Mouse (Mus musculus): Measurements from ENCODE around the gene Foxf2. TPM values are rescaled to one million over a fixed set of nuclear protein-coding genes. Genes with fewer than 3 reads are reported as not detected.

Gene Foxf2
- 4.8 and 9.1 TPM in 2 replicates for polyA plus RNA-seq (2014; fragmentation: Nextera tagmentation; extraction: Ambion mirVana)

GRCm38 (mm10) chr13:31625333-31626101 lies at the start of gene Foxf2:
Foxf2 (plus strand) TSS chr13:31625816.
- H3K36me3 ChIP-seq (ENCODE audit: control insufficient read depth, insufficient read depth, low read length) = no peaks in the 10 kb centered on the region
- no peaks in the 10 kb centered on the region for H3K9me3 ChIP-seq (ENCODE audit: control insufficient read depth, low read length)
- peak within 1 kb of the TSS; percentile 23; the same call in 1 of the 2 replicates for H3K9ac ChIP-seq (ENCODE audit: low read depth, low read length)
- peak; percentile 43 for ATAC-seq (ENCODE audit: low FRiP score)
- 0% methylated on average over 46 of the region's 74 CpGs for WGBS
- peak within 1 kb of the TSS; percentile 73 for H3K4me2 ChIP-seq (replicated peaks; ENCODE audit: low read depth, low read length)
- H3K4me1 ChIP-seq (replicated peaks; ENCODE audit: control insufficient read depth, insufficient read depth, low read length) = peaks cover 17% of the 10 kb centered on the region
- no peak within 1 kb of the TSS for H3K27ac ChIP-seq (ENCODE audit: low read depth, low read length)
- peaks cover 99% of the 10 kb centered on the region for H3K27me3 ChIP-seq (ENCODE audit: control insufficient read depth, insufficient read depth, low read length)
- H3K4me3 ChIP-seq (ENCODE audit: low read depth, low read length) = peak within 1 kb of the TSS; percentile 33
- DNase-seq (ENCODE audit: low spot score) = peak; percentile 70

- Histone ChIP-seq H3K9me3 (ENCODE audit: control insufficient read depth, low read length) (no peaks in the 10 kb centered on the region), H3K27me3 (ENCODE audit: control insufficient read depth, insufficient read depth, low read length) (no peaks in the 10 kb centered on the region), H3K9ac (ENCODE audit: low read depth, low read length) (no peak overlapping the region), H3K4me2 (replicated peaks; ENCODE audit: low read depth, low read length) (no peak overlapping the region), H3K36me3 (ENCODE audit: control insufficient read depth, insufficient read depth, low read length) (no peaks in the 10 kb centered on the region), H3K4me1 (replicated peaks; ENCODE audit: control insufficient read depth, insufficient read depth, low read length) (no peaks in the 10 kb centered on the region), H3K27ac (ENCODE audit: low read depth, low read length) (no peak overlapping the region), H3K4me3 (ENCODE audit: low read depth, low read length) (no peak overlapping the region)
- 71% methylated on average over 4 of the region's 4 CpGs for WGBS
- DNase-seq (ENCODE audit: low spot score) (no peak), ATAC-seq (ENCODE audit: low FRiP score) (no peak)
Measured at GRCm38 (mm10) chr13:31576696-31577095, 48.9 kb upstream of the Foxf2 start.

GRCm38 (mm10) chr13:31577576-31577975 lies 48.0 kb upstream of the Foxf2 start:
- Histone ChIP-seq H3K9ac (ENCODE audit: low read depth, low read length) (no peak overlapping the region), H3K4me2 (replicated peaks; ENCODE audit: low read depth, low read length) (no peak overlapping the region), H3K4me3 (ENCODE audit: low read depth, low read length) (no peak overlapping the region), H3K36me3 (ENCODE audit: control insufficient read depth, insufficient read depth, low read length) (no peaks in the 10 kb centered on the region), H3K27me3 (ENCODE audit: control insufficient read depth, insufficient read depth, low read length) (no peaks in the 10 kb centered on the region), H3K27ac (ENCODE audit: low read depth, low read length) (no peak overlapping the region), H3K4me1 (replicated peaks; ENCODE audit: control insufficient read depth, insufficient read depth, low read length) (no peaks in the 10 kb centered on the region), H3K9me3 (ENCODE audit: control insufficient read depth, low read length) (no peaks in the 10 kb centered on the region)
- DNase-seq (ENCODE audit: low spot score) = no peak
- ATAC-seq (ENCODE audit: low FRiP score) = no peak
- 28% methylated on average over 6 of the region's 6 CpGs for WGBS

DNA sequence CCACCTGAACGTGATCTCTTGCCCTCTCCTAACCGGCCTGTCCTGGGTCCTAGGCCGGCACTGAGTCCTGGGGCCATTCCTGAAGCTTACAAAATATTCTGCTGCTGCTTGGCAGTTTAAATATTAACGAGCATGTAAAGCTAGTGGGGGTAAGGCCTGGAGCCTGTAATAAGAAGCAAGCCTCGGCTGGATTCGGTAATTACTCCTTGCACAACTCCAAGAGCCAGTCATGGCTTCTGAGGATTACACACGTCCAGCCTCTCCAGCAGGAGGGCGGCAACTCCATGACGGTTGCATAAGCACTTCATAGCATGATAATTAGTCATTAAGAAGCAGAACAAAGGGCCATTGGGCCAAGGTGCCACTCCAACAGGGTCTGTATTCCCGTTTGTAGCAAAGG lies 47.2 kb upstream of the Foxf2 start:
- Histone ChIP-seq H3K9me3 (ENCODE audit: control insufficient read depth, low read length) (no peaks in the 10 kb centered on the region), H3K9ac (ENCODE audit: low read depth, low read length) (no peak overlapping the region), H3K36me3 (ENCODE audit: control insufficient read depth, insufficient read depth, low read length) (no peaks in the 10 kb centered on the region), H3K4me3 (ENCODE audit: low read depth, low read length) (no peak overlapping the region), H3K4me2 (replicated peaks; ENCODE audit: low read depth, low read length) (no peak overlapping the region), H3K27ac (ENCODE audit: low read depth, low read length) (no peak overlapping the region), H3K27me3 (ENCODE audit: control insufficient read depth, insufficient read depth, low read length) (no peaks in the 10 kb centered on the region), H3K4me1 (replicated peaks; ENCODE audit: control insufficient read depth, insufficient read depth, low read length) (no peaks in the 10 kb centered on the region)
- DNase-seq (ENCODE audit: low spot score) = no peak
- ATAC-seq (ENCODE audit: low FRiP score) = no peak
- WGBS = 61% methylated on average over 10 of the region's 10 CpGs

DNA sequence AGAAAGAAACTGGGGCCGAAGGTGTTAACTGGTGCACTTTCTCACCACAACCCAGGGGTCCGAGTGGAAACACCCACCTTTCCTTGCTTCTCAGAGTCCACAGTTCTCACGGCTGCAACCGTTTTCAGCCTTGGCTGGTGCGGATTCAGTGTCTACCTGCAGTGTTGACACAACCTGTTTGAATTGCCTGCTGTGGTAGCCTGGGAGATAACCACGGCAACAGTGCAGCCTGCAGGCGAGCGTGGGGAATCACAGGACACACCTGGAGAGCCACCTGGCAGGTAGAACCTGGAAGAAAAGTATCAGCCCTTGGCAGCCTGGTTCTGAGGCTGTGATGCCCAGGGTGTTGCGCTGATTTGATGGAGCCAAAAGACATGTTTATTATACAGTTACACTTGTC lies 45.8 kb upstream of the Foxf2 start:
- Histone ChIP-seq H3K27ac (ENCODE audit: low read depth, low read length) (no peak overlapping the region), H3K9me3 (ENCODE audit: control insufficient read depth, low read length) (no peaks in the 10 kb centered on the region), H3K36me3 (ENCODE audit: control insufficient read depth, insufficient read depth, low read length) (no peaks in the 10 kb centered on the region), H3K4me2 (replicated peaks; ENCODE audit: low read depth, low read length) (no peak overlapping the region), H3K9ac (ENCODE audit: low read depth, low read length) (no peak overlapping the region), H3K4me1 (replicated peaks; ENCODE audit: control insufficient read depth, insufficient read depth, low read length) (no peaks in the 10 kb centered on the region), H3K4me3 (ENCODE audit: low read depth, low read length) (no peak overlapping the region), H3K27me3 (ENCODE audit: control insufficient read depth, insufficient read depth, low read length) (no peaks in the 10 kb centered on the region)
- 64% methylated on average over 9 of the region's 9 CpGs for WGBS
- ATAC-seq (ENCODE audit: low FRiP score) (no peak), DNase-seq (ENCODE audit: low spot score) (no peak)

DNA sequence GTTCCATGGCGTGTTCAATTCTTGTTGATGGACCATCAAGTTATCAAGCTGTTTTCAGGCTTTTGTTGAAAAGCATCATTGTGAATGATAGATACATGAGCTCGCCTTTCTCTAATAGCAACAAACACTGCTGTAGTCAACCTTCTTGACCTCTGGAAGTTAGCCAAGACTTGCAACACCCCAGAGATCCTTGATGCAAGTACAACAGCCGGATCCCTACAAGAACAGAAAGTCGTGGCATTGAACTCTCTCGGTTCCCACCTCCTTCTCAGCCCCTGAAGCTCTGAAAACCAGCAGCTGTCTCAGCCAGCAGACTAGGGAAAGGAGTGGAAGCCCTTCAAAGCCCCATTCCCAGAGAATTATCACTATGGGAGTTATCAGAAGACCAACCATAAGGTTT lies 38.3 kb upstream of the Foxf2 start:
- no peak overlapping the region for H3K4me2 ChIP-seq (replicated peaks; ENCODE audit: low read depth, low read length)
- H3K36me3 ChIP-seq (ENCODE audit: control insufficient read depth, insufficient read depth, low read length) = no peaks in the 10 kb centered on the region
- H3K9ac ChIP-seq (ENCODE audit: low read depth, low read length) = no peak overlapping the region
- H3K9me3 ChIP-seq (ENCODE audit: control insufficient read depth, low read length) = no peaks in the 10 kb centered on the region
- DNase-seq (ENCODE audit: low spot score) (no peak), ATAC-seq (ENCODE audit: low FRiP score) (no peak)
- no peaks in the 10 kb centered on the region for H3K4me1 ChIP-seq (replicated peaks; ENCODE audit: control insufficient read depth, insufficient read depth, low read length)
- H3K27ac ChIP-seq (ENCODE audit: low read depth, low read length) = no peak overlapping the region
- 77% methylated on average over 5 of the region's 5 CpGs for WGBS
- no peaks in the 10 kb centered on the region for H3K27me3 ChIP-seq (ENCODE audit: control insufficient read depth, insufficient read depth, low read length)
- H3K4me3 ChIP-seq (ENCODE audit: low read depth, low read length) = no peak overlapping the region

- H3K4me2 ChIP-seq (replicated peaks; ENCODE audit: low read depth, low read length) = no peak overlapping the region
- no peak for ATAC-seq (ENCODE audit: low FRiP score)
- WGBS = 93% methylated on average over 5 of the region's 5 CpGs
- no peak overlapping the region for H3K4me3 ChIP-seq (ENCODE audit: low read depth, low read length)
- H3K36me3 ChIP-seq (ENCODE audit: control insufficient read depth, insufficient read depth, low read length) = no peaks in the 10 kb centered on the region
- no peaks in the 10 kb centered on the region for H3K27me3 ChIP-seq (ENCODE audit: control insufficient read depth, insufficient read depth, low read length)
- no peak overlapping the region for H3K9ac ChIP-seq (ENCODE audit: low read depth, low read length)
- no peak overlapping the region for H3K27ac ChIP-seq (ENCODE audit: low read depth, low read length)
- H3K4me1 ChIP-seq (replicated peaks; ENCODE audit: control insufficient read depth, insufficient read depth, low read length) = no peaks in the 10 kb centered on the region
- DNase-seq (ENCODE audit: low spot score) = no peak
- H3K9me3 ChIP-seq (ENCODE audit: control insufficient read depth, low read length) = no peaks in the 10 kb centered on the region
Measured at GRCm38 (mm10) chr13:31599576-31599975, 26.0 kb upstream of the Foxf2 start.

DNA sequence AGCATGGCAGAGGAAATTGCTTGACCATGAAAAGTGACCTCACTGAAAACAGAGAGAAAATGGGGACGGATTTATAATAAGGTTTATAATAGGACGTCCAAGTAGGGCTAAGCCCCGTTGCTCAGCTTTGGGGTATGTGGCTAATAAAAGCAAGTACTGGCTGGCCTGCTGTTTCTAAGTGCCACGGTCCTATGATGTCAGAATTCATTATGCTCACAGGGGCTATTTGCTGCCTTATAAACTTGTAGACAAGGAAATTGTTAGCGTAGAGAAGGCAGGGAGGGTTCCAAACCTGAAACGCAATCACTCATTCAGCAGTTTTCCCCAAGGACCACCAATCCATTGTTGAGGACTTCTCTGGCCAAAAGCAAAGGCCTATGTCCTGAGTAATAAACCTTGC lies 21.7 kb upstream of the Foxf2 start:
- H3K9me3 ChIP-seq (ENCODE audit: control insufficient read depth, low read length) = no peaks in the 10 kb centered on the region
- no peak overlapping the region for H3K27ac ChIP-seq (ENCODE audit: low read depth, low read length)
- H3K36me3 ChIP-seq (ENCODE audit: control insufficient read depth, insufficient read depth, low read length) = no peaks in the 10 kb centered on the region
- no peak for DNase-seq (ENCODE audit: low spot score)
- H3K4me2 ChIP-seq (replicated peaks; ENCODE audit: low read depth, low read length) = no peak overlapping the region
- H3K4me3 ChIP-seq (ENCODE audit: low read depth, low read length) = no peak overlapping the region
- ATAC-seq (ENCODE audit: low FRiP score) = no peak
- no peaks in the 10 kb centered on the region for H3K4me1 ChIP-seq (replicated peaks; ENCODE audit: control insufficient read depth, insufficient read depth, low read length)
- H3K9ac ChIP-seq (ENCODE audit: low read depth, low read length) = no peak overlapping the region
- whole genome bisulfite sequencing = 82% methylated on average over 6 of the region's 6 CpGs
- no peaks in the 10 kb centered on the region for H3K27me3 ChIP-seq (ENCODE audit: control insufficient read depth, insufficient read depth, low read length)

DNA sequence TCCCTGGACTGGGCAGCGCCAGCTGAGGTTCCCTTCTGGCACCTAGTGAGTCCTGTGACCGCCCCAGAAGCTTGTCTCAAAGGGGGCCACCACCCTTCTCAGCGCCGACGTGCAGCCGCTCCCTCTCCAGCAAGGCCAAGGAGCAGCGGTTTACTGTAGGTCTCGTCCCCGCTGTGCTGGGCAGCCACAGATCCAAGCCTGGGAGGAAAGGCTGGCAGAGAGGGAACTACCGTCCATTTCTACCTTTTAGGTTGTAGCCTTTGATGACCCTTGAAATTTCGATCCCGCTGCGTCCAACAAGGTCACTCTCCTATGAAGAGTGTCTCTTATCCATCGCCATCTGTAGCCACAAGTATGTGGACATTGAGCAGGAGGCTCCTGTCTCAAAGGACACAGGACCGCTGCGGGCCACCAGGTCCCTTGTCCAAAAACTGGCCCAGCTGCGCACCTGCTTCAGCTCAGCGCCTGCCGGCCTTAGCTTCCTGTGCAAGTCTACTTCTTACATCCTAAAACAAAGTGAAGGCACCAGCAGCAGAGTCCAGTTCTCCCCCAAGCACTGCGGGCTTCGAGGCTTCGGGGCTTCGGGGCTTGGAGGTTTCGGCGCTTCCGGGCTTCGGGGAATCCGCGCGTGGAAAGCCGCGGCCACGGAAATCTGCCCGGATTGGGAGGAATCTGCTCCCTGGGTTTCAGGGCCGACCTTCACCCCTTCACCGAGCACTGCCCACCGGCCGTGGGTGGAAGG lies 10.7 kb upstream of the Foxf2 start:
- Histone ChIP-seq H3K36me3 (ENCODE audit: control insufficient read depth, insufficient read depth, low read length) (no peaks in the 10 kb centered on the region), H3K4me2 (replicated peaks; ENCODE audit: low read depth, low read length) (no peak overlapping the region), H3K4me3 (ENCODE audit: low read depth, low read length) (no peak overlapping the region), H3K27me3 (ENCODE audit: control insufficient read depth, insufficient read depth, low read length) (peaks cover 80% of the 10 kb centered on the region), H3K9ac (ENCODE audit: low read depth, low read length) (no peak overlapping the region), H3K27ac (ENCODE audit: low read depth, low read length) (no peak overlapping the region), H3K9me3 (ENCODE audit: control insufficient read depth, low read length) (no peaks in the 10 kb centered on the region), H3K4me1 (replicated peaks; ENCODE audit: control insufficient read depth, insufficient read depth, low read length) (no peaks in the 10 kb centered on the region; the same call in 1 of the 2 replicates)
- 2% methylated on average over 38 of the region's 38 CpGs for WGBS
- no peak for ATAC-seq (ENCODE audit: low FRiP score)
- peak; percentile 57 for DNase-seq (ENCODE audit: low spot score)

All from hindbrain, embryonic 11.5 days (tissue).